Mouse (Mus musculus) forebrain, embryonic 15.5 days (tissue): ENCODE data around the gene Ulk1. TPM values are rescaled to one million over a fixed set of nuclear protein-coding genes. Genes with fewer than 3 reads are reported as not detected.
"Not testable (repeated sequence)": the region's sequence is repeated elsewhere in the genome, so short reads cannot be mapped to it uniquely, and the experiment has no call there.

ENCODE experiments used
- ATAC-seq: fragments of 200-750 bp; cut with Nextera tagmentation; replicated peaks from 2 replicates; pipeline ENCODE4 v1.8.0; 2017; ENCODE audit warnings: mild to moderate bottlenecking, moderate TSS enrichment, moderate library complexity
- H3K27ac ChIP-seq: fragments of 300-500 bp; sonication (generic); replicated peaks from 2 replicates; pipeline ENCODE4 v1.5.1; 2015; ENCODE audit warnings: mild to moderate bottlenecking, inconsistent platforms
- H3K27me3 ChIP-seq: fragments of 300-500 bp; sonication (generic); 2 replicates; pipeline ENCODE4 v1.6.1; 2015; ENCODE audit warnings: inconsistent platforms
- H3K36me3 ChIP-seq: fragments of 300-500 bp; sonication (generic); 2 replicates; pipeline ENCODE4 v1.6.1; 2015; ENCODE audit warnings: mild to moderate bottlenecking, inconsistent platforms
- H3K4me1 ChIP-seq: fragments of 300-500 bp; sonication (generic); 2 replicates; pipeline ENCODE4 v1.6.1; 2015; ENCODE audit warnings: inconsistent platforms
- H3K4me2 ChIP-seq: fragments of 300-500 bp; sonication (generic); replicated peaks from 2 replicates; pipeline ENCODE4 v1.6.1; 2015; ENCODE audit warnings: mild to moderate bottlenecking, inconsistent platforms
- H3K4me3 ChIP-seq: fragments of 300-500 bp; sonication (generic); 2 replicates; pipeline ENCODE4 v1.5.1; 2015; ENCODE audit warnings: mild to moderate bottlenecking, inconsistent platforms
- H3K9ac ChIP-seq: fragments of 300-500 bp; sonication (generic); replicated peaks from 2 replicates; pipeline ENCODE4 v1.6.1; 2015; ENCODE audit warnings: mild to moderate bottlenecking, inconsistent platforms
- H3K9me3 ChIP-seq: fragments of 300-500 bp; sonication (generic); 2 replicates; pipeline ENCODE4 v1.6.1; 2016; ENCODE audit warnings: inconsistent platforms
- WGBS: fragments of 180-500 bp; shearing (Covaris S2); methylation state at CpG from one replicate; pipeline ENCODE4 v1.1.7; 2015; ENCODE audit warnings: mixed read lengths; 5-methylcytosine and 5-hydroxymethylcytosine counted together
- polyA plus RNA-seq: library from polyadenylated mRNA; unstranded; fragments of >200 nt; fragmentation: Nextera tagmentation; extraction: Ambion mirVana; gene quantifications from 2 replicates; pipeline ENCODE4 v1.2.1, GENCODE M21; 2015

The Ulk1 gene
- polyA plus RNA-seq, 1 experiment from 2014 or later: 46.6 TPM

- Histone ChIP-seq H3K4me1 (peaks cover 18% of the 10 kb centered on the region), H3K9ac (peak overlapping the region; percentile 68), H3K27me3 (no peaks in the 10 kb centered on the region), H3K36me3 (peaks cover 11% of the 10 kb centered on the region), H3K4me2 (peak overlapping the region; percentile 96), H3K4me3 (peak overlapping the region; percentile 82), H3K9me3 (no peaks in the 10 kb centered on the region), H3K27ac (no peak overlapping the region)
- no peak for ATAC-seq
- 25% methylated on average over 15 of the region's 15 CpGs for WGBS
Observed at GRCm38 (mm10) chr5:110779276-110779997, 30.5 kb downstream of the Ulk1 start.

GRCm38 (mm10) chr5:110778263-110778662 lies 31.6 kb downstream of the Ulk1 start:
- peaks cover 14% of the 10 kb centered on the region for H3K36me3 ChIP-seq
- H3K27me3 ChIP-seq: no peaks in the 10 kb centered on the region
- 87% methylated on average over 12 of the region's 12 CpGs for WGBS
- no peak overlapping the region for H3K27ac ChIP-seq
- H3K9ac ChIP-seq: no peak overlapping the region
- no peaks in the 10 kb centered on the region for H3K9me3 ChIP-seq
- H3K4me2 ChIP-seq: no peak overlapping the region
- ATAC-seq: no peak
- no peak overlapping the region for H3K4me3 ChIP-seq
- H3K4me1 ChIP-seq: peaks cover 18% of the 10 kb centered on the region

GRCm38 (mm10) chr5:110776141-110776540 lies 33.8 kb downstream of the Ulk1 start:
- Histone ChIP-seq H3K27ac (no peak overlapping the region), H3K9ac (no peak overlapping the region), H3K27me3 (no peaks in the 10 kb centered on the region), H3K36me3 (peaks cover 14% of the 10 kb centered on the region), H3K9me3 (no peaks in the 10 kb centered on the region), H3K4me2 (no peak overlapping the region), H3K4me1 (peaks cover 21% of the 10 kb centered on the region), H3K4me3 (no peak overlapping the region)
- 96% methylated on average over 2 of the region's 2 CpGs for WGBS
- no peak for ATAC-seq

- ATAC-seq: no peak
- Histone ChIP-seq H3K4me3 (no peak overlapping the region), H3K9ac (no peak overlapping the region), H3K27ac (no peak overlapping the region), H3K4me2 (no peak overlapping the region), H3K27me3 (no peaks in the 10 kb centered on the region), H3K9me3 (no peaks in the 10 kb centered on the region), H3K4me1 (peaks cover 13% of the 10 kb centered on the region), H3K36me3 (peaks cover 14% of the 10 kb centered on the region)
- 96% methylated on average over 11 of the region's 11 CpGs for WGBS
Observed at GRCm38 (mm10) chr5:110774511-110774910, 35.4 kb downstream of the Ulk1 start.

- H3K4me3 ChIP-seq, ATAC-seq, H3K4me2 ChIP-seq, H3K9me3 ChIP-seq, H3K27me3 ChIP-seq, H3K9ac ChIP-seq, H3K27ac ChIP-seq: not testable (repeated sequence)
- Histone ChIP-seq H3K4me1 (peaks cover 22% of the 10 kb centered on the region), H3K36me3 (peaks cover 14% of the 10 kb centered on the region)
- WGBS: 95% methylated on average over 9 of the region's 10 CpGs
Observed at GRCm38 (mm10) chr5:110772945-110773344, 37.0 kb downstream of the Ulk1 start.

- H3K4me1 ChIP-seq: peaks cover 29% of the 10 kb centered on the region
- H3K4me3 ChIP-seq: peak within 1 kb of the TSS; percentile 91
- peaks cover 14% of the 10 kb centered on the region for H3K36me3 ChIP-seq
- H3K27me3 ChIP-seq: no peaks in the 10 kb centered on the region
- peak within 1 kb of the TSS; percentile 61 for H3K4me2 ChIP-seq
- H3K27ac ChIP-seq: peak within 1 kb of the TSS; percentile 96
- ATAC-seq: peak; percentile 98
- peak within 1 kb of the TSS; percentile 95 for H3K9ac ChIP-seq
- no peaks in the 10 kb centered on the region for H3K9me3 ChIP-seq
- under 1% methylated on average over 83 of the region's 83 CpGs for WGBS
Observed at GRCm38 (mm10) chr5:110770448-110771158, 39.3 kb downstream of the Ulk1 start, which contains the start of gene Ep400. Gene Ep400, minus strand, starts transcription at chr5:110770717.

- ATAC-seq: no peak
- H3K4me2 ChIP-seq: peak overlapping the region; percentile 61
- WGBS: under 1% methylated on average over 56 of the region's 58 CpGs
Observed at GRCm38 (mm10) chr5:110770031-110770445, 39.9 kb downstream of the Ulk1 start.

GRCm38 (mm10) chr5:110769272-110769671 lies 40.6 kb downstream of the Ulk1 start:
- H3K9ac ChIP-seq: peak overlapping the region; percentile 95
- ATAC-seq: no peak
- H3K9me3 ChIP-seq: no peaks in the 10 kb centered on the region
- WGBS: 59% methylated on average over 4 of the region's 4 CpGs
- H3K27me3 ChIP-seq: no peaks in the 10 kb centered on the region
- H3K36me3 ChIP-seq: peaks cover 2% of the 10 kb centered on the region
- peak overlapping the region; percentile 61 for H3K4me2 ChIP-seq
- peak overlapping the region; percentile 91 for H3K4me3 ChIP-seq
- H3K4me1 ChIP-seq: peaks cover 29% of the 10 kb centered on the region
- no peak overlapping the region for H3K27ac ChIP-seq

More at GRCm38 (mm10) chr5:110770031-110770445, 39.9 kb downstream of the Ulk1 start:
- no peaks in the 10 kb centered on the region for H3K27me3 ChIP-seq
- peaks cover 10% of the 10 kb centered on the region for H3K36me3 ChIP-seq
- H3K27ac ChIP-seq: peak overlapping the region; percentile 96
- no peaks in the 10 kb centered on the region for H3K9me3 ChIP-seq
- peak overlapping the region; percentile 95 for H3K9ac ChIP-seq
- peak overlapping the region; percentile 91 for H3K4me3 ChIP-seq
- peaks cover 29% of the 10 kb centered on the region for H3K4me1 ChIP-seq

- Histone ChIP-seq H3K9ac (no peak overlapping the region), H3K4me1 (peaks cover 17% of the 10 kb centered on the region), H3K4me3 (no peak overlapping the region), H3K4me2 (no peak overlapping the region), H3K9me3 (no peaks in the 10 kb centered on the region), H3K27me3 (no peaks in the 10 kb centered on the region), H3K27ac (no peak overlapping the region), H3K36me3 (no peaks in the 10 kb centered on the region)
- WGBS: 96% methylated on average over 8 of the region's 8 CpGs
- no peak for ATAC-seq
Observed at GRCm38 (mm10) chr5:110763890-110764289, 46.0 kb downstream of the Ulk1 start.

- no peak overlapping the region for H3K4me3 ChIP-seq
- H3K4me1 ChIP-seq: no peaks in the 10 kb centered on the region
- no peak overlapping the region for H3K4me2 ChIP-seq
- ATAC-seq: no peak
- H3K36me3 ChIP-seq: 0 out of 2 replicates have a peak, but pooled peaks cover 3% of the 10 kb centered on the region
- H3K27me3 ChIP-seq: no peaks in the 10 kb centered on the region
- 72% methylated on average over 1 of the region's 1 CpGs for WGBS
- no peaks in the 10 kb centered on the region for H3K9me3 ChIP-seq
- H3K9ac ChIP-seq: no peak overlapping the region
- no peak overlapping the region for H3K27ac ChIP-seq
Observed at GRCm38 (mm10) chr5:110745021-110745420, 64.9 kb downstream of the Ulk1 start.

GRCm38 (mm10) chr5:110739496-110740275 lies 70.2 kb downstream of the Ulk1 start:
- WGBS: 94% methylated on average over 7 of the region's 7 CpGs
- H3K9me3 ChIP-seq: no peaks in the 10 kb centered on the region
- no peak overlapping the region for H3K4me3 ChIP-seq
- H3K4me2 ChIP-seq: no peak overlapping the region
- H3K36me3 ChIP-seq: peaks cover 43% of the 10 kb centered on the region
- ATAC-seq: no peak
- H3K27me3 ChIP-seq: no peaks in the 10 kb centered on the region
- H3K27ac ChIP-seq: no peak overlapping the region
- no peak overlapping the region for H3K9ac ChIP-seq
- H3K4me1 ChIP-seq: no peaks in the 10 kb centered on the region

- H3K9me3 ChIP-seq: no peaks in the 10 kb centered on the region
- H3K9ac ChIP-seq: no peak overlapping the region
- no peaks in the 10 kb centered on the region for H3K4me1 ChIP-seq
- no peak overlapping the region for H3K4me3 ChIP-seq
- 100% methylated on average over 1 of the region's 1 CpGs for WGBS
- H3K27me3 ChIP-seq: no peaks in the 10 kb centered on the region
- H3K36me3 ChIP-seq: peaks cover 76% of the 10 kb centered on the region
- H3K27ac ChIP-seq: no peak overlapping the region
- no peak overlapping the region for H3K4me2 ChIP-seq
- no peak for ATAC-seq
Observed at GRCm38 (mm10) chr5:110735606-110736005, 74.3 kb downstream of the Ulk1 start.
